Mouse (Mus musculus) small intestine, adult 2 months (tissue): ENCODE measurements around the gene Klkb1.

Experiments
- CTCF ChIP-seq: fragments of 200-500 bp; IDR thresholded peaks from 2 replicates; pipeline ENCODE4 v1.5.1; 2012; ENCODE audit warnings: low read depth, mild to moderate bottlenecking, control low read depth, inconsistent platforms, low read length, moderate library complexity, mixed read lengths; ENCODE audit not compliant: insufficient replicate concordance, insufficient read length; ENCODE audit errors: extremely low read depth
- POLR2A ChIP-seq: fragments of 200-500 bp; IDR thresholded peaks from 2 replicates; pipeline ENCODE4 v1.6.1; 2012; ENCODE audit warnings: low read depth, mild to moderate bottlenecking, control low read depth, inconsistent platforms, low read length, moderate library complexity

DNA sequence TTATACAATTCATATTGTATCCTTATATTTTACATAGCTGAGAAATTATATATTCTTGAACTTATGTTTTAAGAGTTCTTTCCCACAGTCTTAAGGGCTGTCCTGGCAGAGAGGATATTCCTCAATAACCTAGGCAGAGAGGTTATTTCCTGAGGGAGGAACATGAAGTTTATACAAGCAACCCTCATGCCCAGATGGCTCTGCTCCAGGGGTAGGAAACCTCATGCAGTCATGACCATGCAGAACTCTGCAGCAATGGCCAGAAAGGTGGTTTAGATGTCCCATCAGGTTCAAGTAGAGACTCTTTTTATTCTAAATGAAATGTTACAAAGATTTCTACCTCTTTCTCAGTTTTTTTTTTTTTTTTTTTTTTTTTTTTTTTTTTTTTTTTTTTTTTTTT is 25.6 kb downstream of the Klkb1 start:
- no peak for TF ChIP-seq CTCF
- TF ChIP-seq POLR2A: no peak
